Mouse (Mus musculus) central nervous system, embryonic 18 days (tissue): ENCODE measurements around the gene Pjvk. TPM values are rescaled to one million over a fixed set of nuclear protein-coding genes. Genes with fewer than 3 reads are reported as not detected.

Experiments used
- polyA plus RNA-seq: library from polyadenylated mRNA; depleted of rRNA; stranded (reverse); fragments of >200 nt; gene quantifications from 2 replicates; pipeline ENCODE4 v1.2.3, GENCODE M21; 2012; rRNA removed

The Pjvk gene
- 0.32 and 0.74 TPM in 2 replicates for polyA plus RNA-seq

GRCm38 (mm10) chr2:76647883-76648570 lies at the start of gene Pjvk, which contains the start of gene Prkra:
Pjvk (plus strand) TSS chr2:76648476.
Prkra (minus strand) TSS chr2:76648015.

GRCm38 (mm10) chr2:76672966-76673392 lies 24.7 kb downstream of the Pjvk start, which contains the start of gene Fkbp7:
Fkbp7 (minus strand) TSS chr2:76673116.

GRCm38 (mm10) chr2:76674725-76675427 lies 26.6 kb downstream of the Pjvk start, which contains the start of gene Plekha3:
Plekha3 (plus strand) TSS chr2:76675281.

Other genes starting within 250 kb of the Pjvk start
- gene Osbpl6, start 242.0 kb upstream of the Pjvk start, polyA plus RNA-seq, result 20.1 and 20.4 TPM in 2 replicates
- 102 and 107 TPM in 2 replicates for gene Prkra, start 461 bp upstream of the Pjvk start, polyA plus RNA-seq
- 9.6 and 14.9 TPM in 2 replicates for gene Fkbp7, start 24.6 kb downstream of the Pjvk start, polyA plus RNA-seq
- gene Plekha3, start 26.8 kb downstream of the Pjvk start, polyA plus RNA-seq, result 18.9 and 19.7 TPM in 2 replicates